Mouse (Mus musculus): ENCODE measurements around the gene Prokr1. TPM values are rescaled to one million over a fixed set of nuclear protein-coding genes. Genes with fewer than 3 reads are reported as not detected.
A peak's percentile ranks its signal among the peaks of the same experiment; 100 is the strongest.

Prokr1 gene
- total and polyA plus RNA-seq, 2 experiments from 2014 or later = 0.11 to 1.7 TPM

DNA sequence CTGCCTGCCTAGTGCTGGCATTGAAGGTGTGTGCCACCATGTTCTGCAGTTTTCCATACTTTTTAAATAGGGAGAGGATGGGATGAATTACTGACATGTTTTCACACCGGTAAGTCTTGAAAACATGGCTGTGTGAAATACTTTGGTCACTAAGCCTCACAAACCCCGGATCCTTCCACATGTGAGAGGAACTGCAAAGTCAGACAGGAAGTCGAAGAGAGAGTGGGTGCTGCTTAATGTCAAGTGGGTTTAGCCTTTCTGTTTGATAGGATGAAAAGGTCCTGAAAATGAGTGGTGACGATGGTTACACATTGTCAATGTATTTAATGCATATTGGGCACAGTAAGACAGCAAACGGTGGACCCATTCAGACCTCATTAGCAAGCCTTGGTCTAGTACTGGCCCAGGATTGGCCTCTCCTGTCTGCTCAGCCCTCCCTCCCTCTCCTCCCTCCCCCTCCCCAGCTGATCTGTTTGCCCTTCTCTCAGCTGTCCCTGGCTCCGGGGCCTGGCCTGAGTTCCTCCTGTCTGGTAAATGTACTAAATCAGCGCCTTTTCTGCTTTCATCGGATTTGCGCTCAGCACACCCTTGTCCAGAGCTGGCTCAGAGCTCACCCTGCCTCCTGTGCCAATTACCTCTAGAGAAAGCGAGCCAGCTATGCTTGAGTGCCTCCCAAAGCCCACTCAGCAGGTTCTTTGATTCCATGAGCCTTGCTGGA lies 6.7 kb upstream of the Prokr1 start:
- ATAC-seq (ENCODE audit: insufficient read depth, low read depth) = no peak
- no peak for DNase-seq (ENCODE audit: low spot score)
- 52% methylated on average over 10 of the region's 10 CpGs for WGBS

GRCm38 (mm10) chr6:87594188-87594587 lies 3.6 kb upstream of the Prokr1 start:
- 64% methylated on average over 6 of the region's 6 CpGs for WGBS
- ATAC-seq (ENCODE audit: insufficient read depth, low read depth) = no peak

More for the DNA sequence above, 6.7 kb upstream of the Prokr1 start:
- Histone ChIP-seq H3K4me1 (ENCODE audit: control insufficient read depth, insufficient read depth) (0 out of 2 replicates have a peak, but pooled peaks cover 4% of the 10 kb centered on the region), H3K9me3 (replicated peaks; ENCODE audit: control insufficient read depth, low read length) (no peaks in the 10 kb centered on the region), H3K4me2 (ENCODE audit: low read depth, low read length) (no peak overlapping the region), H3K4me3 (ENCODE audit: low read depth, low read length) (no peak overlapping the region), H3K9ac (replicated peaks; ENCODE audit: low read depth, low read length) (no peak overlapping the region), H3K27me3 (ENCODE audit: control insufficient read depth, insufficient read depth, low read length) (no peaks in the 10 kb centered on the region), H3K27ac (ENCODE audit: low read depth) (no peak overlapping the region), H3K36me3 (replicated peaks; ENCODE audit: control insufficient read depth, insufficient read depth, low read length) (no peaks in the 10 kb centered on the region)
- TF ChIP-seq EP300 (IDR thresholded peaks at IDR 0.05; ENCODE audit: low read depth) (no peak), CTCF (IDR thresholded peaks at IDR 0.05; ENCODE audit: low read depth) (no peak)

DNA sequence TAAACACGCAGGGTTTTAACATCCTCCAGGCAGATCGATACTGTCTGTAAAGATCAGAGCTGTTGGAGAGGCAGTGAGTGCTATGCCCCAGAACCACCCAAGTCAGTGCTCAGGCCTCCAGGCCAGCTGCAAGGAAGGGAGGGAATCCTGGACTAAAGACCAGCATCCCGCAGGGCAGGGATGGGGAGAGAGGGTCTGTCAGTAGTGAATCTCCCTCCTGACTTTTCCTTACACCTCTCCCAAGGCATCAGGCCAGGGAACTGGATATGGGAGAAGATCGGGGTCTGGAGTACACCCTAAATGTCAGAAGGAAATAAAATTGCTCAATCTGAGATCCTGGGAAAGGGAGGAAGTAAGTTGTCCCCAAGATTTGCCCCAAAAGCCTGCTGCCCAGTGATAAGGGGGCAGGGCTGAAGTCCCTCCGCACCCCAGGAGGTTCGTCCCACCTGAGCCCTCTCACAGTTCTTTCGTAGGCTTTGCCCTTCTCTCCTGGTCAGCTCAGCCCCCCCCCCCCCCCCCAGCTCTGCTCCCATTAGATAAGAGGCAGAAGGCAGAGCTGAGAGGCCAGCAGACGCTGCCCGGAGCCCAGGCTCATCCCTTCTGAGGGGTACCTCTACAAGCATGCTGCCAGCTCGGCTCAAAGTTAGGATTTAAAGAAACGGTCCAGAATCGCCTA lies 687 bp downstream of the Prokr1 start:
- WGBS = 30% methylated on average over 12 of the region's 12 CpGs
- peak overlapping the region; percentile 46 for H3K4me3 ChIP-seq (ENCODE audit: low read depth, low read length)
- ATAC-seq (ENCODE audit: insufficient read depth, low read depth) (no peak), DNase-seq (ENCODE audit: low spot score) (no peak)
- H3K36me3 ChIP-seq (replicated peaks; ENCODE audit: control insufficient read depth, insufficient read depth, low read length) = no peaks in the 10 kb centered on the region
- H3K4me1 ChIP-seq (ENCODE audit: control insufficient read depth, insufficient read depth) = peaks cover 5% of the 10 kb centered on the region; the same call in 1 of the 2 replicates
- TF ChIP-seq CTCF (IDR thresholded peaks at IDR 0.05; ENCODE audit: low read depth) = no peak
- H3K27me3 ChIP-seq (ENCODE audit: control insufficient read depth, insufficient read depth, low read length) = peaks cover 33% of the 10 kb centered on the region
- no peak overlapping the region for H3K27ac ChIP-seq (ENCODE audit: low read depth)
- no peaks in the 10 kb centered on the region for H3K9me3 ChIP-seq (replicated peaks; ENCODE audit: control insufficient read depth, low read length)
- peak overlapping the region; percentile 70 for H3K4me2 ChIP-seq (ENCODE audit: low read depth, low read length)
- H3K9ac ChIP-seq (replicated peaks; ENCODE audit: low read depth, low read length) = peak overlapping the region; percentile 28; the same call in 1 of the 2 replicates

More at GRCm38 (mm10) chr6:87594188-87594587, 3.6 kb upstream of the Prokr1 start:
- DNase-seq (ENCODE audit: low spot score) = no peak
- no peak overlapping the region for H3K9ac ChIP-seq (replicated peaks; ENCODE audit: low read depth, low read length)
- no peak overlapping the region for H3K27ac ChIP-seq (ENCODE audit: low read depth)
- H3K4me3 ChIP-seq (ENCODE audit: low read depth, low read length) = no peak overlapping the region
- peaks cover 5% of the 10 kb centered on the region; the same call in 1 of the 2 replicates for H3K4me1 ChIP-seq (ENCODE audit: control insufficient read depth, insufficient read depth)
- H3K4me2 ChIP-seq (ENCODE audit: low read depth, low read length) = no peak overlapping the region
- peaks cover 9% of the 10 kb centered on the region for H3K27me3 ChIP-seq (ENCODE audit: control insufficient read depth, insufficient read depth, low read length)
- no peaks in the 10 kb centered on the region for H3K36me3 ChIP-seq (replicated peaks; ENCODE audit: control insufficient read depth, insufficient read depth, low read length)
- TF ChIP-seq EP300 (IDR thresholded peaks at IDR 0.05; ENCODE audit: low read depth) = no peak
- TF ChIP-seq CTCF (IDR thresholded peaks at IDR 0.05; ENCODE audit: low read depth) = no peak
- H3K9me3 ChIP-seq (replicated peaks; ENCODE audit: control insufficient read depth, low read length) = no peaks in the 10 kb centered on the region

- H3K4me3 ChIP-seq (ENCODE audit: low read depth, low read length) = no peak overlapping the region
- H3K9me3 ChIP-seq (replicated peaks; ENCODE audit: control insufficient read depth, low read length) = no peaks in the 10 kb centered on the region
- H3K27ac ChIP-seq (ENCODE audit: low read depth) = no peak overlapping the region
- peaks cover 22% of the 10 kb centered on the region for H3K27me3 ChIP-seq (ENCODE audit: control insufficient read depth, insufficient read depth, low read length)
- peaks cover 11% of the 10 kb centered on the region for H3K4me1 ChIP-seq (ENCODE audit: control insufficient read depth, insufficient read depth)
- TF ChIP-seq EP300 (IDR thresholded peaks at IDR 0.05; ENCODE audit: low read depth) (no peak), CTCF (IDR thresholded peaks at IDR 0.05; ENCODE audit: low read depth) (no peak)
- H3K9ac ChIP-seq (replicated peaks; ENCODE audit: low read depth, low read length) = no peak overlapping the region
- no peak overlapping the region for H3K4me2 ChIP-seq (ENCODE audit: low read depth, low read length)
- no peak for DNase-seq (ENCODE audit: low spot score)
- H3K36me3 ChIP-seq (replicated peaks; ENCODE audit: control insufficient read depth, insufficient read depth, low read length) = no peaks in the 10 kb centered on the region
- ATAC-seq (ENCODE audit: insufficient read depth, low read depth) = no peak
- 83% methylated on average over 7 of the region's 7 CpGs for WGBS
Observed at GRCm38 (mm10) chr6:87583991-87584390, 6.6 kb downstream of the Prokr1 start.

DNA sequence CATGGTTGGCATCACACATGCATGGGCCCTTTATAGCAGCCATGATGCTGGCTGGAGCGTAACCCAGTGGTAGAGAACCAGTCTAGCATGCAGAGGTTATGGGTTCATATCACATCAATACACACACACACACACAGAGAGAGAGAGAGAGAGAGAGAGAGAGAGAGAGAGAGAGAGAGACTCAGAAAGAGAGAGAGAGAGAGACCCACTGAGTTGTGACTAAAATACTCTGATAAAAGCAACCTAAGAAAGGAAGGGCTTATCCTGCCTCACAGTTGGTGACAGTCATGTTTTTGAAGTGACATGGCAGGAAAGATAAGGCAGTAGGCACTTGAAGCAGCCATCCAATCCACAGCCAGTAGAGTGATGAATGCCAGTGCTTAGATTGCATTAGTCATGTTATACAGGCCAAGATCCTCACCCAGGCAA lies 7.3 kb downstream of the Prokr1 start:
- Histone ChIP-seq H3K9me3 (replicated peaks; ENCODE audit: control insufficient read depth, low read length) (no peaks in the 10 kb centered on the region), H3K4me1 (ENCODE audit: control insufficient read depth, insufficient read depth) (peaks cover 11% of the 10 kb centered on the region), H3K4me2 (ENCODE audit: low read depth, low read length) (no peak overlapping the region), H3K27me3 (ENCODE audit: control insufficient read depth, insufficient read depth, low read length) (peaks cover 16% of the 10 kb centered on the region), H3K27ac (ENCODE audit: low read depth) (no peak overlapping the region), H3K4me3 (ENCODE audit: low read depth, low read length) (no peak overlapping the region), H3K36me3 (replicated peaks; ENCODE audit: control insufficient read depth, insufficient read depth, low read length) (no peaks in the 10 kb centered on the region), H3K9ac (replicated peaks; ENCODE audit: low read depth, low read length) (no peak overlapping the region)
- TF ChIP-seq EP300 (IDR thresholded peaks at IDR 0.05; ENCODE audit: low read depth) (no peak), CTCF (IDR thresholded peaks at IDR 0.05; ENCODE audit: low read depth) (no peak)
- 68% methylated on average over 1 of the region's 1 CpGs for WGBS
- DNase-seq (ENCODE audit: low spot score) (peak; percentile 30), ATAC-seq (ENCODE audit: insufficient read depth, low read depth) (peak; percentile 61)

All from heart, postnatal 0 days (tissue).